Mouse (Mus musculus) CH12.LX (cell line): ENCODE measurements around the gene Zfp281. TPM values are rescaled to one million over a fixed set of nuclear protein-coding genes. Genes with fewer than 3 reads are reported as not detected.
A peak's percentile ranks its signal among the peaks of the same experiment; 100 is the strongest.

Experiments
- DNase-seq: peaks from one replicate; pipeline ENCODE4 v3.0.0-alpha.2; 2013; ENCODE audit errors: extremely low read depth
- H3K27ac ChIP-seq: 2 replicates; pipeline ENCODE4 v1.5.1; 2012; ENCODE audit warnings: low read depth, mild to moderate bottlenecking, control low read depth, moderate library complexity; ENCODE audit not compliant: insufficient read depth
- H3K27me3 ChIP-seq: replicated peaks from 2 replicates; pipeline ENCODE3; 2012; ENCODE audit warnings: inconsistent platforms
- H3K36me3 ChIP-seq, 2 experiments: replicated peaks in 1 of 2; 2 replicates each; pipeline versions ENCODE3 to v1.6.1; 2012; ENCODE audit warnings: inconsistent platforms in 1 of 2, low read length in 1 of 2, mild to moderate bottlenecking in 1 of 2, mixed read lengths in 1 of 2, moderate library complexity in 1 of 2; ENCODE audit not compliant: control insufficient read depth in 1 of 2, insufficient read depth in 1 of 2
- H3K4me1 ChIP-seq, 2 experiments: 2 replicates each; pipeline ENCODE4 v1.6.1; 2012; ENCODE audit warnings: inconsistent platforms in 1 of 2, moderate library complexity in 1 of 2; ENCODE audit not compliant: insufficient read depth in 2 of 2, control insufficient read depth in 1 of 2
- H3K4me2 ChIP-seq: 2 replicates; pipeline ENCODE4 v1.6.1; 2012; ENCODE audit warnings: low read depth, mild to moderate bottlenecking, control low read depth; ENCODE audit not compliant: poor library complexity, insufficient read depth, severe bottlenecking
- H3K4me3 ChIP-seq, 3 experiments: fragments of 150-350 bp in 1 of 3; sonication (generic) in 1 of 3; replicated peaks in 1 of 3; 2 replicates each; pipeline versions ENCODE3 to v1.5.1; 2011 to 2012; ENCODE audit warnings: low read depth in 2 of 3, low read length in 2 of 3, mild to moderate bottlenecking in 2 of 3, moderate library complexity in 2 of 3, control low read depth in 1 of 3, improper control_type of control experiment in 1 of 3, inconsistent platforms in 1 of 3, mixed read lengths in 1 of 3; ENCODE audit not compliant: poor library complexity in 1 of 3
- H3K79me2 ChIP-seq: replicated peaks from 2 replicates; pipeline ENCODE4 v1.6.1; 2012; ENCODE audit warnings: mild to moderate bottlenecking, moderate library complexity; ENCODE audit not compliant: control insufficient read depth, poor library complexity, insufficient read depth, severe bottlenecking; ENCODE audit errors: extremely low read depth
- H3K9ac ChIP-seq: 2 replicates; pipeline ENCODE4 v1.6.1; 2012; ENCODE audit warnings: low read depth, mild to moderate bottlenecking, control low read depth, moderate library complexity; ENCODE audit not compliant: insufficient read depth
- H3K9me3 ChIP-seq: replicated peaks from 2 replicates; pipeline ENCODE3; 2012; ENCODE audit warnings: low read length, inconsistent platforms, mixed read lengths
- CHD1 ChIP-seq: IDR thresholded peaks from 2 replicates; pipeline ENCODE4 v1.6.1; 2012; ENCODE audit warnings: low read depth, low read length, improper control_type of control experiment, inconsistent platforms
- ELF1 ChIP-seq: IDR thresholded peaks from 2 replicates; pipeline ENCODE4 v1.6.1; 2014; ENCODE audit warnings: low read depth, mild to moderate bottlenecking, inconsistent platforms, low read length, improper control_type of control experiment
- ETS1 ChIP-seq: conservative IDR thresholded peaks from 2 replicates; pipeline ENCODE4 v1.6.1; 2012; ENCODE audit warnings: low read depth, mild to moderate bottlenecking, inconsistent platforms, low read length, improper control_type of control experiment, moderate library complexity
- GABPA ChIP-seq: IDR thresholded peaks from 2 replicates; pipeline ENCODE4 v1.6.1; 2012; ENCODE audit warnings: low read depth, low read length, improper control_type of control experiment, inconsistent platforms; ENCODE audit not compliant: insufficient replicate concordance
- MAFK ChIP-seq: IDR thresholded peaks from 2 replicates; pipeline ENCODE4 v1.6.1; 2011; ENCODE audit warnings: low read length, improper control_type of control experiment; ENCODE audit not compliant: insufficient replicate concordance
- MAX ChIP-seq: IDR thresholded peaks from 2 replicates; pipeline ENCODE4 v1.6.1; 2011; ENCODE audit warnings: low read length, improper control_type of control experiment
- MXI1 ChIP-seq: IDR thresholded peaks from 2 replicates; pipeline ENCODE4 v1.6.1; 2011; ENCODE audit warnings: mild to moderate bottlenecking, low read depth, low read length, improper control_type of control experiment
- MYC ChIP-seq: IDR thresholded peaks from 2 replicates; pipeline ENCODE4 v1.6.1; 2011; ENCODE audit warnings: low read depth, mild to moderate bottlenecking, improper control_type of control experiment, low read length
- NELFE ChIP-seq: IDR thresholded peaks from 2 replicates; pipeline ENCODE4 v1.6.1; 2011; ENCODE audit warnings: low read depth, low read length, improper control_type of control experiment
- UBTF ChIP-seq: IDR thresholded peaks from 2 replicates; pipeline ENCODE4 v1.6.1; 2012; ENCODE audit warnings: low read depth, mild to moderate bottlenecking, inconsistent platforms, low read length, improper control_type of control experiment, moderate library complexity
- USF1 ChIP-seq: IDR thresholded peaks from 2 replicates; pipeline ENCODE4 v1.6.1; 2014; ENCODE audit warnings: low read depth, mild to moderate bottlenecking, inconsistent platforms, low read length, improper control_type of control experiment
- ZC3H11A ChIP-seq: IDR thresholded peaks from 2 replicates; pipeline ENCODE4 v1.6.1; 2012; ENCODE audit warnings: low read depth, mild to moderate bottlenecking, inconsistent platforms, low read length, improper control_type of control experiment
- ZKSCAN1 ChIP-seq: IDR thresholded peaks from 2 replicates; pipeline ENCODE4 v1.6.1; 2012; ENCODE audit warnings: low read depth, inconsistent platforms, low read length, improper control_type of control experiment, borderline replicate concordance
- ZMIZ1 ChIP-seq: IDR thresholded peaks from 2 replicates; pipeline ENCODE4 v1.6.1; 2012; ENCODE audit warnings: low read depth, mild to moderate bottlenecking, inconsistent platforms, low read length, improper control_type of control experiment
- dilution Hi-C: fragments of 300-500 bp; cut with MboI; formaldehyde crosslinking; loops from 2 replicates; pipeline ENCODE4 v1.14.3; 2020; ENCODE audit warnings: low sequenced_read_pairs; ENCODE audit not compliant: extremely low pct_unique_long_range_greater_than_20kb, extremely low pct_ligation_motif_present
- in situ Hi-C: fragments of 300-500 bp; cut with MboI; formaldehyde crosslinking; loops from 3 replicates; pipeline ENCODE4 v1.14.3; 2019; ENCODE audit warnings: low sequenced_read_pairs, low pct_ligation_motif_present, low pct_unique_long_range_greater_than_20kb, mixed read lengths
- polyA plus RNA-seq: library from polyadenylated mRNA; unstranded; fragments of >175 nt; gene quantifications from 2 replicates; pipeline ENCODE4 v1.2.1, GENCODE M21; 2012; ENCODE audit warnings: low read depth; ENCODE audit not compliant: insufficient read length
- total RNA-seq, 2 experiments: library from RNA; depleted of rRNA; stranded (reverse); fragments of 300-350 nt in 1 of 2; fragments of >200 nt in 1 of 2; gene quantifications; 2 replicates each; pipeline ENCODE4 v1.2.3; 2012 to 2014

Zfp281 gene
- total and polyA plus RNA-seq, 3 experiments: 17.2 to 39.5 (median 20.7) TPM

GRCm38 (mm10) chr1:136606278-136606677 lies 18.4 kb upstream of the Zfp281 start:
- Histone ChIP-seq H3K79me2 (no peaks in the 10 kb centered on the region), H3K4me2 (no peak overlapping the region)

GRCm38 (mm10) chr1:136608339-136609261 lies 16.1 kb upstream of the Zfp281 start:
- H3K9ac ChIP-seq: no peak overlapping the region; the same call in 1 of the 2 replicates
- no peak overlapping the region for H3K4me3 ChIP-seq
- H3K27ac ChIP-seq: no peak overlapping the region
- dilution Hi-C loops: no loop called here
- no peaks in the 10 kb centered on the region for H3K27me3 ChIP-seq
- TF ChIP-seq ELF1: 0 out of 2 replicates have a peak, but pooled peaks have one; percentile 40
- no peak for TF ChIP-seq ETS1
- 0 out of 2 replicates have a peak overlapping the region, but pooled peaks have one; percentile 22 for H3K4me2 ChIP-seq
- no peaks in the 10 kb centered on the region for H3K36me3 ChIP-seq
- no peaks in the 10 kb centered on the region for H3K79me2 ChIP-seq
- peaks cover 2% of the 10 kb centered on the region for H3K9me3 ChIP-seq
- in situ Hi-C loops: no loop called here
- DNase-seq: no peak
- H3K4me1 ChIP-seq: peaks cover 12 to 29% of the 10 kb centered on the region in 2 experiments

More at GRCm38 (mm10) chr1:136606278-136606677, 18.4 kb upstream of the Zfp281 start:
- no peak for TF ChIP-seq UBTF
- no peak for TF ChIP-seq MYC
- TF ChIP-seq USF1: no peak
- TF ChIP-seq MAFK: no peak
- TF ChIP-seq CHD1: no peak
- no peak for TF ChIP-seq ZKSCAN1
- no peak for TF ChIP-seq GABPA
- no peak for TF ChIP-seq NELFE
- no peak for TF ChIP-seq ZMIZ1
- no peak for TF ChIP-seq MXI1
- TF ChIP-seq ZC3H11A: no peak
- TF ChIP-seq MAX: no peak
- Histone ChIP-seq H3K27ac (no peak overlapping the region), H3K4me3 (no peak overlapping the region), H3K9ac (no peak overlapping the region), H3K27me3 (no peaks in the 10 kb centered on the region), H3K36me3 (no peaks in the 10 kb centered on the region), H3K9me3 (peaks cover 2% of the 10 kb centered on the region), H3K4me1 (peaks cover 11 to 34% of the 10 kb centered on the region in 2 experiments; a peak in 3 of 4 replicates)
- dilution Hi-C loops: no loop called here
- DNase-seq: no peak
- in situ Hi-C loops: no loop called here
